ENCODE assay signal across 16 mouse cellular contexts in genomic region chr3:100892383-100893335, GRCm38 (mm10). TPM values are rescaled to one million over a fixed set of nuclear protein-coding genes. Genes with fewer than 3 reads are reported as not detected.
DNase-seq lines count a peak whose midpoint lies in the region; ATAC-seq lines count a peak whose summit lies in the region.
"Had no signal": no experiment of that assay in that cellular context is flagged by ENCODE, and none has a peak within 500 bp of the region (broad histone marks: within the 10 kb centered on the region; RNA-seq: fewer than 3 reads in every experiment).

No protein-coding gene starts in this region.

- peak; percentile 4 to 15 for DNase-seq in cerebellum, adult 18-20 months
- DNase-seq in cerebellum, adult 11-12 months: no peak
- DNase-seq in kidney, adult 8-10 months: peak; percentile 20 to 21
- DNase-seq in adrenal gland, adult 2 months: peak; percentile 61
- no peak for DNase-seq in gastrocnemius, postnatal 25 days
- DNase-seq: B cell, adult 2 months; gastrocnemius, postnatal 10 days; layer of hippocampus, adult 9-11 months; liver, embryonic 13.5 days; lung, postnatal 14 days had no signal

- no peaks in the 10 kb centered on the region for H3K9me3 ChIP-seq in kidney, embryonic 15.5 days (replicated peaks)
- no peaks in the 10 kb centered on the region for H3K9me3 ChIP-seq in stomach, embryonic 16.5 days (replicated peaks; ENCODE audit: control insufficient read depth, low read length)
- H3K9me3 ChIP-seq in hindbrain, embryonic 16.5 days (ENCODE audit: control insufficient read depth, low read length): no peaks in the 10 kb centered on the region
- H3K9me3 ChIP-seq: heart, embryonic 12.5 days; intestine, embryonic 15.5 days; liver, embryonic 13.5 days had no signal

- no peaks in the 10 kb centered on the region for H3K27me3 ChIP-seq in kidney, embryonic 15.5 days
- H3K27me3 ChIP-seq in stomach, embryonic 16.5 days (ENCODE audit: control insufficient read depth, insufficient read depth, low read length): no peaks in the 10 kb centered on the region
- no peaks in the 10 kb centered on the region for H3K27me3 ChIP-seq in hindbrain, embryonic 16.5 days (replicated peaks; ENCODE audit: control insufficient read depth, insufficient read depth, low read length)
- H3K27me3 ChIP-seq: heart, embryonic 12.5 days; intestine, embryonic 15.5 days; liver, embryonic 13.5 days had no signal

- no peak overlapping the region for H3K9ac ChIP-seq in kidney, embryonic 15.5 days
- H3K9ac ChIP-seq in stomach, embryonic 16.5 days (ENCODE audit: low read length): no peak overlapping the region
- no peak overlapping the region for H3K9ac ChIP-seq in hindbrain, embryonic 16.5 days (ENCODE audit: low read depth, low read length)
- H3K9ac ChIP-seq: heart, embryonic 12.5 days; intestine, embryonic 15.5 days; liver, embryonic 13.5 days had no signal

- H3K4me1 ChIP-seq in kidney, embryonic 15.5 days: no peaks in the 10 kb centered on the region
- no peaks in the 10 kb centered on the region for H3K4me1 ChIP-seq in stomach, embryonic 16.5 days (ENCODE audit: control insufficient read depth, insufficient read depth, low read length)
- no peaks in the 10 kb centered on the region for H3K4me1 ChIP-seq in hindbrain, embryonic 16.5 days (ENCODE audit: control insufficient read depth, insufficient read depth, low read depth, low read length)
- H3K4me1 ChIP-seq: intestine, embryonic 15.5 days; liver, embryonic 13.5 days had no signal

- no peaks in the 10 kb centered on the region for H3K36me3 ChIP-seq in kidney, embryonic 15.5 days
- no peaks in the 10 kb centered on the region for H3K36me3 ChIP-seq in stomach, embryonic 16.5 days (ENCODE audit: control insufficient read depth, insufficient read depth, low read length)
- no peaks in the 10 kb centered on the region for H3K36me3 ChIP-seq in hindbrain, embryonic 16.5 days (ENCODE audit: control insufficient read depth, insufficient read depth, low read length)
- H3K36me3 ChIP-seq: heart, embryonic 12.5 days; intestine, embryonic 15.5 days; liver, embryonic 13.5 days had no signal

- no peak overlapping the region for H3K4me3 ChIP-seq in kidney, embryonic 15.5 days (replicated peaks)
- H3K4me3 ChIP-seq in stomach, embryonic 16.5 days (replicated peaks; ENCODE audit: low read length): no peak overlapping the region
- H3K4me3 ChIP-seq in hindbrain, embryonic 16.5 days (ENCODE audit: low read length): no peak overlapping the region
- H3K4me3 ChIP-seq: heart, embryonic 12.5 days; intestine, embryonic 15.5 days; liver, embryonic 13.5 days had no signal

- no peak overlapping the region for H3K4me2 ChIP-seq in kidney, embryonic 15.5 days
- H3K4me2 ChIP-seq in stomach, embryonic 16.5 days (ENCODE audit: low read depth, low read length): no peak overlapping the region
- H3K4me2 ChIP-seq in hindbrain, embryonic 16.5 days (ENCODE audit: low read length): no peak overlapping the region
- H3K4me2 ChIP-seq: heart, embryonic 12.5 days; intestine, embryonic 15.5 days; liver, embryonic 13.5 days had no signal

- no peak for ATAC-seq in kidney, embryonic 15.5 days (replicated peaks; ENCODE audit: low FRiP score)
- ATAC-seq in stomach, embryonic 16.5 days (ENCODE audit: insufficient read depth, low FRiP score): peak; percentile 69; the same call in 1 of the 2 replicates
- no peak for ATAC-seq in hindbrain, embryonic 16.5 days
- ATAC-seq: forebrain, embryonic 16.5 days; intestine, embryonic 15.5 days had no signal

- WGBS in kidney, embryonic 15.5 days: 54% methylated on average over 11 of the region's 11 CpGs
- WGBS in stomach, embryonic 16.5 days: 55% methylated on average over 11 of the region's 11 CpGs
- 69% methylated on average over 11 of the region's 11 CpGs for WGBS in hindbrain, embryonic 16.5 days

- no peak overlapping the region for H3K27ac ChIP-seq in kidney, embryonic 15.5 days
- H3K27ac ChIP-seq in stomach, embryonic 16.5 days (ENCODE audit: low read length): no peak overlapping the region
- H3K27ac ChIP-seq in hindbrain, embryonic 16.5 days (ENCODE audit: low read depth, low read length): no peak overlapping the region
- H3K27ac ChIP-seq: intestine, embryonic 15.5 days; liver, embryonic 13.5 days had no signal

RNA-seq across cellular contexts. Expression of gene Trim45, which starts 29.3 kb away (rescaled TPM):
- polyA plus RNA-seq in kidney, embryonic 15.5 days (2015; fragmentation: Nextera tagmentation; extraction: Ambion mirVana): 5.2 and 7.4 TPM in 2 replicates
- total RNA-seq in adrenal gland, adult 2 months (2021): 1 to 10 TPM; 1.8 to 4.2 TPM
- polyA plus RNA-seq in adrenal gland, adult 2 months (2012; rRNA removed): 1.7 and 1.8 TPM in 2 replicates
- polyA plus RNA-seq in stomach, embryonic 16.5 days (2015; fragmentation: Nextera tagmentation; extraction: Ambion mirVana): 6.4 and 6.5 TPM in 2 replicates
- polyA plus RNA-seq in hindbrain, embryonic 16.5 days (2015; fragmentation: Nextera tagmentation; extraction: Ambion mirVana): 7.6 and 8.7 TPM in 2 replicates
- 1 to 10 TPM; 3.9 to 6.0 TPM for total RNA-seq in gastrocnemius, postnatal 25 days (2021)

Comparison
In these comparisons a context has a peak if more than half of its experiments do, and no peak if none do; other contexts are left out.
1. DNase-seq: peak in cerebellum, adult 18-20 months (2 of 2), kidney, adult 8-10 months (2 of 2) and adrenal gland, adult 2 months (single experiment); none in cerebellum, adult 11-12 months (single experiment) and gastrocnemius, postnatal 25 days (single experiment).